Mouse (Mus musculus): ENCODE measurements at regions not wholly inside any gene's neighbourhood (a gene's known extent, or its start where the extent isn't known, plus 50 kb on each side); places are given as distances from the start of the nearest gene placed in this dataset.
"Not testable (repeated sequence)": the region's sequence is repeated elsewhere in the genome, so short reads cannot be mapped to it uniquely, and the experiment has no call there.

DNA sequence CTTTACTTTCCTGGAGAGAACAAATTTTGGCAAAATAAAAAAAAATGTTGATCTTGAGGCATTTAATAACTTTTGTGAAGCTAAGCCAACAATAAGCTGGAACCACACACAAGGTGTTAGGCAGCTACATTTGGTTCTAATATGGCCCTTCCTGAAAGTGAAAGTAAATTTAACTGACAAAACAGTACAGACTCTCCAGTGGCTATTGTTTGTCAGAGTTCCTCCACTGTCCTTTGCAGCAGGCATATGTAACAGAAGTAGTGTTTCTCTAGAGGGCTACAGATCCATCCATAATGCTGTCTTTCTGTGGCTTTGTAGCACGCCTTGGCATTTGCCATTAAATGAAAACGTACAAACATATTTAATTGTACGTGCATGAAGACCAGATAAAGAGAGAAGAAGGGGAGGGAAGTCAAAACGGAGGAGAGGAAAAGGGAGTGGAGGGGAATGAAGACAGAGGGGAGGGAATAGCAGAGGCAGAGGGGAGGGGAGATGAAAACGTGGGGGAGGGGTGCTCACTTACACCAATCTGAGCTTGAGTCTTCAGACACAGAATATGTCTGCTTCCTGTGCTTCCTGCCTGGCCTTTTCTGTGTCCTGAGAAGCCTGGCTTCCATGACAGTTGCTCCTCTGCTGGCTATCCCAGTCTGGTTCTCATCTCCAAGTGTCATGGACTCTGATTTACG, 156.6 kb upstream of the Tas2r119 start:
- ATAC-seq = no peak
- no peak for TF ChIP-seq CTCF (IDR thresholded peaks at IDR 0.05)
- no peak for DNase-seq (ENCODE audit: low read depth, low spot score)
- ChIA-PET POLR2A (no interaction called here), CTCF (no interaction called here)
- in situ Hi-C loops (cut with MboI; ENCODE audit: low pct_unique_long_range_greater_than_20kb) = loop anchor here (25.0 kb wide), 1 partner anchor 442 kb away; no protein-coding TSS in a partner anchor
- H3K27me3 ChIP-seq = no peaks in the 10 kb centered on the region

DNA sequence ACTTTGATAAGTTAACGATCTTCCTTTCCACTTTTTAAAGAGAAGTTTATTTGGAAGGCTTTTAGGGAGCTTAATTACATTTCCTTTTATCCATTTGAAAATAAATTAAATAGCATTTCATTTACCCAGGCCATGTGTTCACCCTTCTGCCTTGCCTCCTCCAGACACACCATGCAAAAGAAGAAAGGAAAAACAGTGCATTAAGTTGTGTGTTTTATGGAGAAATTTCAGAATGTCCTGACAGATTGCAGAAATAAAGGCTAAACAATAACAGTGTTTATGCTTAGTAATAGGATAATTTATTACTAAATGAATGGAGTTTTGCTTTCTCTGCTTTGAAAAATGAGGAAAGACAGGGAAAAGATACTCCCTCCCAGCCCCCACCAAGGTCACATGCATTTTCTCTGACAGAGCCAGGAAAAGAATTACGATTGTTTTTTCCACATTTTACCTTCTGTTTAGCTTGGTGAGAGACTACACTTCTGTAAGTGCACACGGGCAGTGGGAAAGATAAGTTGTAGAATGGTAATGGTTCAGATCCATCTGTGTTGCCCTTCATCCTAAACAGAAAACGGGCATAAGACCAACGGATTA, 156.0 kb upstream of the Tas2r119 start:
- no peak for TF ChIP-seq CTCF (IDR thresholded peaks at IDR 0.05)
- DNase-seq (ENCODE audit: low read depth, low spot score) = no peak
- in situ Hi-C loops (cut with MboI; ENCODE audit: low pct_unique_long_range_greater_than_20kb) = loop anchor here (25.0 kb wide), 1 partner anchor 441 kb away; no protein-coding TSS in a partner anchor

GRCm38 (mm10) chr15:32034091-32034490, 143.0 kb upstream of the Tas2r119 start:
- no peak for ATAC-seq
- DNase-seq (ENCODE audit: low read depth, low spot score) = no peak
- no peak for TF ChIP-seq CTCF (IDR thresholded peaks at IDR 0.05)
- POLR2A ChIA-PET = no interaction called here
- in situ Hi-C loops (cut with MboI; ENCODE audit: low pct_unique_long_range_greater_than_20kb) = no loop called here
- CTCF ChIA-PET = interaction anchor here (1.0 kb wide), 1 partner anchor 17 kb away, joined by 3 read pairs; no protein-coding TSS in a partner anchor
- H3K27me3 ChIP-seq = peaks cover 13% of the 10 kb centered on the region

More for the DNA sequence above, 156.0 kb upstream of the Tas2r119 start:
- POLR2A ChIA-PET = no interaction called here
- H3K27me3 ChIP-seq = no peaks in the 10 kb centered on the region
- CTCF ChIA-PET = no interaction called here
- ATAC-seq = no peak

DNA sequence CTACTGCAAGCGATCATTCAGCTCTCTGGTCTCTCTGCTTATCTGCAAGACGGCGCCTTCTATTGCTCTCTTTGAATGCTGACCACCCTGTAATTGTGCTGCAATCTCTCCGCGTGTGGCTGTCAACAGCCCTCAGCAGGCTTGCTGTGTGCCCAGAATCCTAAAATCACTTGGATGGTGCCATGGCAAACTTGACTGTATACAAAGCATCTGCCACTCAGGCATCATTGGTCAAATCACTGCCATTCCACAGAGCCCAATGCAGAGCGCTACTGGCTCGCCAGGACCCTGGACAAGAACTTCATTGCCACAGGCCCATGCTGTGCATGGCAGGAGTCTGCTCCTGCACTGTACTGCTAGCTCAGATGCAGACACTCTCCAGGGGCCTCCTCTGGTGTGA, 142.3 kb upstream of the Tas2r119 start:
- no peak for ATAC-seq
- TF ChIP-seq CTCF (IDR thresholded peaks at IDR 0.05) = no peak
- no peak for DNase-seq (ENCODE audit: low read depth, low spot score)
- ChIA-PET POLR2A (no interaction called here), CTCF (no interaction called here)
- in situ Hi-C loops (cut with MboI; ENCODE audit: low pct_unique_long_range_greater_than_20kb) = no loop called here
- H3K27me3 ChIP-seq = peaks cover 16% of the 10 kb centered on the region

DNA sequence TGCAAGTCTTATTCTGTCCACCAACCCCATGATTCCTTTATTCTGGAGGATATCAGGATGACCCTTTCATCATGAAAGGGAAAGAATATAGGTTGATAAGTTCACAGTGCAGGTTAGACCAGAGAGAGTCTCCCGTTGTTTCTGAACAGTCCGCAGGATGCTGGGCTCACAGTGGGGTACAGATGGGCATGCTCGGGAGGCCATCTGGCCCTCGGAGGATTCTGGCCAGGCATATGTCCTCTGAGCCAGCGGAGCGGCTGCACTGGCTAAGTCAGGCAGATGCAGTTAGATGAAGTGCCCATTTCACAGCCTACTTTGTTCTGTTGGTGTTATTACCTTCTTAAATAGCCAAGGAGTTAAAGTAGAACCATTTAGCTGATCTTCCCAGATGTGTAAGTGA, 135.3 kb upstream of the Tas2r119 start:
- in situ Hi-C loops (cut with MboI; ENCODE audit: low pct_unique_long_range_greater_than_20kb) = no loop called here
- POLR2A ChIA-PET = no interaction called here
- TF ChIP-seq CTCF (IDR thresholded peaks at IDR 0.05) = no peak
- CTCF ChIA-PET = no interaction called here
- ATAC-seq (no peak), DNase-seq (ENCODE audit: low read depth, low spot score) (no peak)
- H3K27me3 ChIP-seq = peaks cover 23% of the 10 kb centered on the region

DNA sequence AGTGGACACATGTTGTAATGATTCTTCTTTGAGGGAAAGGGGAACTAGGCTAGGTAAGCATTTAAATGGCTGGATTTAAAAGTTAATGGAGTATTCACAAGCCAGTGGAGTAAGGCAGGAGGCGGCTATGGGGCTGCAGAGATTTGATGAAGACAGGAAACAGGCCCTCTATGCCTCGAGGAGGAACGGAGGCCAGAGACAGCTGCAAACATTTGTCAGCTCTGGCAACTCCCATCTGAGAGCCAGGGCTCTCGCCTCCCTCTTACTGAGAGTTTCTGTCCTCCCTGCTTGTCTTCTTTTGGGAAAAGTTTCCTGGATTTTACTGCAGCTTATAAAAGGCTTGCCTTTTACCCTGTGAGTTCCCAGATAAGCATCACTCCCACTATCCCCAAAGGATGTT, 134.9 kb upstream of the Tas2r119 start:
- DNase-seq (ENCODE audit: low read depth, low spot score) (no peak), ATAC-seq (no peak)
- TF ChIP-seq CTCF (IDR thresholded peaks at IDR 0.05) = no peak
- in situ Hi-C loops (cut with MboI; ENCODE audit: low pct_unique_long_range_greater_than_20kb) = no loop called here
- H3K27me3 ChIP-seq = peaks cover 23% of the 10 kb centered on the region
- ChIA-PET POLR2A (no interaction called here), CTCF (no interaction called here)

- no peak for ATAC-seq
- no peak for DNase-seq (ENCODE audit: low read depth, low spot score)
- H3K27me3 ChIP-seq = peaks cover 23% of the 10 kb centered on the region
- POLR2A ChIA-PET = no interaction called here
- no peak for TF ChIP-seq CTCF (IDR thresholded peaks at IDR 0.05)
- CTCF ChIA-PET = no interaction called here
- in situ Hi-C loops (cut with MboI; ENCODE audit: low pct_unique_long_range_greater_than_20kb) = no loop called here
Observed at GRCm38 (mm10) chr15:32042589-32042988, 134.5 kb upstream of the Tas2r119 start.

- CTCF ChIA-PET = no interaction called here
- DNase-seq (ENCODE audit: low read depth, low spot score) (no peak), ATAC-seq (no peak)
- in situ Hi-C loops (cut with MboI; ENCODE audit: low pct_unique_long_range_greater_than_20kb) = no loop called here
- H3K27me3 ChIP-seq = peaks cover 29% of the 10 kb centered on the region
- no peak for TF ChIP-seq CTCF (IDR thresholded peaks at IDR 0.05)
- POLR2A ChIA-PET = no interaction called here
Observed at GRCm38 (mm10) chr15:32043207-32043606, 133.9 kb upstream of the Tas2r119 start.

DNA sequence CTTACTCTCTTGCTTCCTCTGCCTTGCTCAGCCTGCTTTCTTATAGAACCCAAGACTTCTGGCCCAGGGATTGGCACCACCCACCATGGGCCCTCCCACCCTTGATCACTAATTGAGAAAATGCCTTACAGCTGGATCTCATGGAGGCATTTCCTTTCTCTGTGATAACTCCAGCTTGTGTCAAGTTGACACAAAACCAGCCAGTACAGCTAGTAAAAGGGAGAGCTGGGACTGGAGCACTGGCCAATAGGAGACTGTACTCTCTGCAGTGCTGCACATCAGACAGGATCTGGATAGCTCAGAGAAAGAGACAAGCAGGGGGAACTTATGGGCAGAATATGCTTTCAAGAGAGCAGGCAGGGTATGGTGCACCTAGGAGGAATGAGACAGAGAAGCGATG, 133.4 kb upstream of the Tas2r119 start:
- peaks cover 34% of the 10 kb centered on the region for H3K27me3 ChIP-seq
- POLR2A ChIA-PET; CTCF ChIA-PET; ATAC-seq; DNase-seq (ENCODE audit: low read depth, low spot score); in situ Hi-C loops (cut with MboI; ENCODE audit: low pct_unique_long_range_greater_than_20kb): not testable (repeated sequence)

GRCm38 (mm10) chr15:32048836-32049235, 128.3 kb upstream of the Tas2r119 start:
- POLR2A ChIA-PET = no interaction called here
- CTCF ChIA-PET = no interaction called here
- DNase-seq (ENCODE audit: low read depth, low spot score) = no peak
- TF ChIP-seq CTCF (IDR thresholded peaks at IDR 0.05) = no peak
- ATAC-seq = no peak
- in situ Hi-C loops (cut with MboI; ENCODE audit: low pct_unique_long_range_greater_than_20kb) = no loop called here
- H3K27me3 ChIP-seq = peaks cover 25% of the 10 kb centered on the region

- CTCF ChIA-PET = no interaction called here
Observed at GRCm38 (mm10) chr15:32061573-32061972, 115.5 kb upstream of the Tas2r119 start.

GRCm38 (mm10) chr15:32082109-32082508, 95.0 kb upstream of the Tas2r119 start:
- ATAC-seq (no peak), DNase-seq (ENCODE audit: low read depth, low spot score) (no peak)
- no peak for TF ChIP-seq CTCF (IDR thresholded peaks at IDR 0.05)
- in situ Hi-C loops (cut with MboI; ENCODE audit: low pct_unique_long_range_greater_than_20kb) = no loop called here
- ChIA-PET POLR2A (no interaction called here), CTCF (no interaction called here)
- H3K27me3 ChIP-seq = no peaks in the 10 kb centered on the region

More at GRCm38 (mm10) chr15:32061573-32061972, 115.5 kb upstream of the Tas2r119 start:
- no peak for DNase-seq (ENCODE audit: low read depth, low spot score)
- TF ChIP-seq CTCF (IDR thresholded peaks at IDR 0.05) = no peak
- POLR2A ChIA-PET = no interaction called here
- no peak for ATAC-seq
- H3K27me3 ChIP-seq = peaks cover 5% of the 10 kb centered on the region
- in situ Hi-C loops (cut with MboI; ENCODE audit: low pct_unique_long_range_greater_than_20kb) = no loop called here
